Mouse (Mus musculus): ENCODE data around the gene Zdbf2. TPM values are rescaled to one million over a fixed set of nuclear protein-coding genes. Genes with fewer than 3 reads are reported as not detected.
A peak's percentile ranks its signal among the peaks of the same experiment; 100 is the strongest.

The Zdbf2 gene
- 0.25 and 0.54 TPM in 2 replicates for polyA plus RNA-seq (2015; fragmentation: Nextera tagmentation; extraction: Ambion mirVana)

- Histone ChIP-seq H3K4me1 (ENCODE audit: insufficient read depth) (0 out of 2 replicates have a peak, but pooled peaks cover 3% of the 10 kb centered on the region), H3K4me2 (ENCODE audit: low read depth, low read length) (peak within 1 kb of the TSS; percentile 69), H3K27ac (ENCODE audit: low read depth) (no peak within 1 kb of the TSS), H3K27me3 (ENCODE audit: insufficient read depth, low read length) (peaks cover 78% of the 10 kb centered on the region), H3K9me3 (ENCODE audit: low read length) (no peaks in the 10 kb centered on the region), H3K36me3 (replicated peaks; ENCODE audit: insufficient read depth, low read length) (no peaks in the 10 kb centered on the region), H3K9ac (replicated peaks) (no peak within 1 kb of the TSS; the same call in 1 of the 2 replicates), H3K4me3 (ENCODE audit: low read depth, low read length) (peak within 1 kb of the TSS; percentile 35)
- WGBS (ENCODE audit: insufficient replicate concordance), result 2% methylated on average over 38 of the region's 49 CpGs
- TF ChIP-seq CTCF (IDR thresholded peaks at IDR 0.05; ENCODE audit: low read depth) (no peak), EP300 (IDR thresholded peaks at IDR 0.05; ENCODE audit: low read depth) (no peak)
- DNase-seq, result no peak
- ATAC-seq, result no peak
These were observed at the start of gene Zdbf2 for GRCm38 (mm10) chr1:63272741-63273338. Gene Zdbf2, plus strand, starts transcription at chr1:63273265.

- Histone ChIP-seq H3K36me3 (replicated peaks; ENCODE audit: insufficient read depth, low read length) (no peaks in the 10 kb centered on the region), H3K9me3 (ENCODE audit: low read length) (no peaks in the 10 kb centered on the region), H3K4me2 (ENCODE audit: low read depth, low read length) (no peak overlapping the region), H3K4me1 (ENCODE audit: insufficient read depth) (no peaks in the 10 kb centered on the region), H3K27ac (ENCODE audit: low read depth) (no peak overlapping the region), H3K9ac (replicated peaks) (no peak overlapping the region), H3K4me3 (ENCODE audit: low read depth, low read length) (no peak overlapping the region), H3K27me3 (ENCODE audit: insufficient read depth, low read length) (no peaks in the 10 kb centered on the region)
- DNase-seq, result no peak
- TF ChIP-seq EP300 (IDR thresholded peaks at IDR 0.05; ENCODE audit: low read depth), result no peak
- TF ChIP-seq CTCF (IDR thresholded peaks at IDR 0.05; ENCODE audit: low read depth), result no peak
- WGBS (ENCODE audit: insufficient replicate concordance), result 46% methylated on average over 4 of the region's 4 CpGs
- ATAC-seq, result 0 out of 2 replicates have a peak, but pooled peaks have one; percentile 29
These were observed 48.1 kb upstream of the Zdbf2 start for GRCm38 (mm10) chr1:63225009-63225408.

- no peak for TF ChIP-seq CTCF (IDR thresholded peaks at IDR 0.05; ENCODE audit: low read depth)
- TF ChIP-seq EP300 (IDR thresholded peaks at IDR 0.05; ENCODE audit: low read depth), result no peak
- H3K36me3 ChIP-seq (replicated peaks; ENCODE audit: insufficient read depth, low read length), result no peaks in the 10 kb centered on the region
- no peak overlapping the region for H3K9ac ChIP-seq (replicated peaks)
- no peak overlapping the region for H3K4me3 ChIP-seq (ENCODE audit: low read depth, low read length)
- no peak overlapping the region for H3K4me2 ChIP-seq (ENCODE audit: low read depth, low read length)
- H3K27ac ChIP-seq (ENCODE audit: low read depth), result no peak overlapping the region
- ATAC-seq (no peak), DNase-seq (no peak)
- 35% methylated on average over 7 of the region's 7 CpGs for WGBS (ENCODE audit: insufficient replicate concordance)
- no peaks in the 10 kb centered on the region for H3K4me1 ChIP-seq (ENCODE audit: insufficient read depth)
- no peaks in the 10 kb centered on the region for H3K9me3 ChIP-seq (ENCODE audit: low read length)
- no peaks in the 10 kb centered on the region for H3K27me3 ChIP-seq (ENCODE audit: insufficient read depth, low read length)
These were observed 47.2 kb upstream of the Zdbf2 start for GRCm38 (mm10) chr1:63225890-63226289.

GRCm38 (mm10) chr1:63227241-63227640 is 45.8 kb upstream of the Zdbf2 start:
- no peak overlapping the region for H3K27ac ChIP-seq (ENCODE audit: low read depth)
- DNase-seq (no peak), ATAC-seq (no peak)
- H3K9ac ChIP-seq (replicated peaks), result no peak overlapping the region
- no peaks in the 10 kb centered on the region for H3K27me3 ChIP-seq (ENCODE audit: insufficient read depth, low read length)
- H3K4me2 ChIP-seq (ENCODE audit: low read depth, low read length), result no peak overlapping the region
- 71% methylated on average over 5 of the region's 5 CpGs for WGBS (ENCODE audit: insufficient replicate concordance)
- no peak overlapping the region for H3K4me3 ChIP-seq (ENCODE audit: low read depth, low read length)
- no peaks in the 10 kb centered on the region for H3K36me3 ChIP-seq (replicated peaks; ENCODE audit: insufficient read depth, low read length)
- no peaks in the 10 kb centered on the region for H3K9me3 ChIP-seq (ENCODE audit: low read length)
- no peaks in the 10 kb centered on the region for H3K4me1 ChIP-seq (ENCODE audit: insufficient read depth)
- TF ChIP-seq EP300 (IDR thresholded peaks at IDR 0.05; ENCODE audit: low read depth), result no peak
- no peak for TF ChIP-seq CTCF (IDR thresholded peaks at IDR 0.05; ENCODE audit: low read depth)

GRCm38 (mm10) chr1:63237371-63237770 is 35.7 kb upstream of the Zdbf2 start:
- Histone ChIP-seq H3K9me3 (ENCODE audit: low read length) (no peaks in the 10 kb centered on the region), H3K4me1 (ENCODE audit: insufficient read depth) (no peaks in the 10 kb centered on the region), H3K4me3 (ENCODE audit: low read depth, low read length) (no peak overlapping the region), H3K27ac (ENCODE audit: low read depth) (no peak overlapping the region), H3K36me3 (replicated peaks; ENCODE audit: insufficient read depth, low read length) (no peaks in the 10 kb centered on the region), H3K27me3 (ENCODE audit: insufficient read depth, low read length) (no peaks in the 10 kb centered on the region), H3K4me2 (ENCODE audit: low read depth, low read length) (no peak overlapping the region), H3K9ac (replicated peaks) (no peak overlapping the region)
- no peak for ATAC-seq
- WGBS (ENCODE audit: insufficient replicate concordance), result 25% methylated on average over 5 of the region's 5 CpGs
- TF ChIP-seq CTCF (IDR thresholded peaks at IDR 0.05; ENCODE audit: low read depth) (no peak), EP300 (IDR thresholded peaks at IDR 0.05; ENCODE audit: low read depth) (no peak)
- DNase-seq, result no peak

GRCm38 (mm10) chr1:63239305-63239704 is 33.8 kb upstream of the Zdbf2 start:
- Histone ChIP-seq H3K4me3 (ENCODE audit: low read depth, low read length) (no peak overlapping the region), H3K27ac (ENCODE audit: low read depth) (no peak overlapping the region)
- TF ChIP-seq EP300 (IDR thresholded peaks at IDR 0.05; ENCODE audit: low read depth) (no peak), CTCF (IDR thresholded peaks at IDR 0.05; ENCODE audit: low read depth) (no peak)

More at GRCm38 (mm10) chr1:63239305-63239704, 33.8 kb upstream of the Zdbf2 start:
- DNase-seq (no peak), ATAC-seq (no peak)
- H3K9ac ChIP-seq (replicated peaks), result no peak overlapping the region
- H3K4me1 ChIP-seq (ENCODE audit: insufficient read depth), result no peaks in the 10 kb centered on the region
- no peaks in the 10 kb centered on the region for H3K9me3 ChIP-seq (ENCODE audit: low read length)
- no peak overlapping the region for H3K4me2 ChIP-seq (ENCODE audit: low read depth, low read length)
- 66% methylated on average over 4 of the region's 4 CpGs for WGBS (ENCODE audit: insufficient replicate concordance)
- H3K36me3 ChIP-seq (replicated peaks; ENCODE audit: insufficient read depth, low read length), result no peaks in the 10 kb centered on the region
- H3K27me3 ChIP-seq (ENCODE audit: insufficient read depth, low read length), result peaks cover 5% of the 10 kb centered on the region; the same call in 1 of the 2 replicates
